Mouse (Mus musculus) olfactory bulb, adult 2 months (tissue): ENCODE results near the gene Gng12. TPM values are rescaled to one million over a fixed set of nuclear protein-coding genes. Genes with fewer than 3 reads are reported as not detected.
"Not testable (repeated sequence)": the region's sequence is repeated elsewhere in the genome, so short reads cannot be mapped to it uniquely, and the experiment has no call there.

ENCODE experiments used
- H3K27ac ChIP-seq: fragments of 200-500 bp; 2 replicates; pipeline ENCODE4 v1.5.1; 2012; ENCODE audit warnings: low read depth, low read length; ENCODE audit not compliant: insufficient read depth
- H3K4me1 ChIP-seq: fragments of 200-500 bp; 2 replicates; pipeline ENCODE4 v1.6.1; 2012; ENCODE audit warnings: low read length; ENCODE audit not compliant: control insufficient read depth, insufficient read depth
- H3K4me3 ChIP-seq: fragments of 200-500 bp; 2 replicates; pipeline ENCODE4 v1.5.1; 2012; ENCODE audit warnings: mild to moderate bottlenecking, low read depth, low read length, moderate library complexity; ENCODE audit not compliant: insufficient read depth
- CTCF ChIP-seq: fragments of 200-500 bp; IDR thresholded peaks from 2 replicates; pipeline ENCODE4 v1.5.1; 2012; ENCODE audit warnings: low read depth, mild to moderate bottlenecking, low read length, moderate library complexity; ENCODE audit not compliant: insufficient read depth
- POLR2A ChIP-seq: fragments of 200-500 bp; IDR thresholded peaks from 2 replicates; pipeline ENCODE4 v1.6.1; 2012; ENCODE audit warnings: mild to moderate bottlenecking, low read depth, low read length, moderate library complexity; ENCODE audit not compliant: insufficient read depth
- WGBS: fragments of 180-500 bp; shearing (Covaris S2); methylation state at CpG from one replicate; pipeline ENCODE4 v1.1.7; 2018; 5-methylcytosine and 5-hydroxymethylcytosine counted together
- polyA plus RNA-seq: library from polyadenylated mRNA; stranded (reverse); fragments of >200 nt; gene quantifications from 2 replicates; pipeline ENCODE4 v1.2.4, GENCODE M21; 2012; ENCODE audit warnings: low replicate concordance; ENCODE audit not compliant: missing spikeins, insufficient read depth, insufficient read length

Gene Gng12
- not detected in 2 replicates for polyA plus RNA-seq

GRCm38 (mm10) chr6:66896119-66896920 lies at the start of gene Gng12:
Gene Gng12, plus strand, starts transcription at chr6:66896397.
- TF ChIP-seq CTCF, result no peak
- no peak for TF ChIP-seq POLR2A
- no peak within 1 kb of the TSS for H3K27ac ChIP-seq
- WGBS, result under 1% methylated on average over 96 of the region's 98 CpGs
- H3K4me1 ChIP-seq, result 0 out of 2 replicates have a peak, but pooled peaks cover 4% of the 10 kb centered on the region
- H3K4me3 ChIP-seq, result peak within 1 kb of the TSS; percentile 66

GRCm38 (mm10) chr6:66848936-66849335 lies 47.3 kb upstream of the Gng12 start:
- TF ChIP-seq CTCF (no peak), POLR2A (no peak)
- no peaks in the 10 kb centered on the region for H3K4me1 ChIP-seq
- no peak overlapping the region for H3K27ac ChIP-seq
- 48% methylated on average over 4 of the region's 4 CpGs for WGBS
- no peak overlapping the region for H3K4me3 ChIP-seq

GRCm38 (mm10) chr6:66856236-66856635 lies 40.0 kb upstream of the Gng12 start:
- Histone ChIP-seq H3K4me1 (no peaks in the 10 kb centered on the region), H3K4me3 (no peak overlapping the region), H3K27ac (no peak overlapping the region)
- TF ChIP-seq POLR2A (no peak), CTCF (no peak)

GRCm38 (mm10) chr6:66858356-66858755 lies 37.8 kb upstream of the Gng12 start:
- WGBS, result 91% methylated on average over 1 of the region's 1 CpGs
- Histone ChIP-seq H3K4me3 (no peak overlapping the region), H3K4me1 (no peaks in the 10 kb centered on the region), H3K27ac (no peak overlapping the region)
- TF ChIP-seq POLR2A (no peak), CTCF (no peak)

- no peak overlapping the region for H3K27ac ChIP-seq
- H3K4me1 ChIP-seq, result no peaks in the 10 kb centered on the region
- no peak for TF ChIP-seq CTCF
- no peak for TF ChIP-seq POLR2A
- H3K4me3 ChIP-seq, result no peak overlapping the region
These were observed 36.8 kb upstream of the Gng12 start for GRCm38 (mm10) chr6:66859391-66859790.

GRCm38 (mm10) chr6:66864463-66864862 lies 31.7 kb upstream of the Gng12 start:
- H3K4me3 ChIP-seq, result no peak overlapping the region
- 77% methylated on average over 2 of the region's 2 CpGs for WGBS
- no peak overlapping the region for H3K27ac ChIP-seq
- TF ChIP-seq CTCF, result no peak
- TF ChIP-seq POLR2A, result no peak
- no peaks in the 10 kb centered on the region for H3K4me1 ChIP-seq

- TF ChIP-seq POLR2A (no peak), CTCF (no peak)
- Histone ChIP-seq H3K4me1 (no peaks in the 10 kb centered on the region), H3K27ac (no peak overlapping the region), H3K4me3 (no peak overlapping the region)
- 98% methylated on average over 1 of the region's 1 CpGs for WGBS
These were observed 29.9 kb upstream of the Gng12 start for GRCm38 (mm10) chr6:66866295-66866694.

GRCm38 (mm10) chr6:66877048-66877447 lies 19.1 kb upstream of the Gng12 start:
- 89% methylated on average over 13 of the region's 13 CpGs for WGBS
- H3K27ac ChIP-seq, H3K4me1 ChIP-seq: not testable (repeated sequence)

GRCm38 (mm10) chr6:66890349-66891158 lies 5.6 kb upstream of the Gng12 start:
- no peaks in the 10 kb centered on the region for H3K4me1 ChIP-seq
- H3K27ac ChIP-seq, result no peak overlapping the region
- TF ChIP-seq CTCF (no peak), POLR2A (no peak)
- WGBS, result 91% methylated on average over 3 of the region's 3 CpGs
- no peak overlapping the region for H3K4me3 ChIP-seq

More at GRCm38 (mm10) chr6:66877048-66877447, 19.1 kb upstream of the Gng12 start:
- not testable (repeated sequence) for H3K4me3 ChIP-seq
